Mouse (Mus musculus) liver, adult 2 months (tissue): ENCODE data around the gene Fndc3b. TPM values are rescaled to one million over a fixed set of nuclear protein-coding genes. Genes with fewer than 3 reads are reported as not detected.

ENCODE experiments used
- DNase-seq: peaks from one replicate; pipeline ENCODE4 v3.0.0-alpha.2; 2011; ENCODE audit warnings: low read depth, low spot score; ENCODE audit errors: extremely low read depth
- H3K27ac ChIP-seq: fragments of 200-500 bp; replicated peaks from 2 replicates; pipeline ENCODE4 v1.5.1; 2012; ENCODE audit warnings: low read depth, mild to moderate bottlenecking, control low read depth, inconsistent platforms, low read length; ENCODE audit not compliant: insufficient read depth
- H3K27me3 ChIP-seq: fragments of 200-500 bp; 2 replicates; pipeline ENCODE4 v1.6.1; 2012; ENCODE audit warnings: mild to moderate bottlenecking, moderate library complexity, low read length, inconsistent platforms; ENCODE audit not compliant: control insufficient read depth, insufficient read depth
- H3K36me3 ChIP-seq: fragments of 200-500 bp; 2 replicates; pipeline ENCODE4 v1.6.1; 2012; ENCODE audit warnings: low read length, inconsistent platforms; ENCODE audit not compliant: control insufficient read depth, insufficient read depth
- H3K4me1 ChIP-seq: fragments of 200-500 bp; 2 replicates; pipeline ENCODE4 v1.6.1; 2011; ENCODE audit warnings: low read length; ENCODE audit not compliant: control insufficient read depth, insufficient read depth
- H3K4me3 ChIP-seq: fragments of 200-500 bp; 2 replicates; pipeline ENCODE4 v1.5.1; 2011; ENCODE audit warnings: low read depth, mild to moderate bottlenecking, control low read depth, low read length, moderate library complexity; ENCODE audit not compliant: insufficient read depth
- H3K79me2 ChIP-seq: fragments of 200-500 bp; 2 replicates; pipeline ENCODE4 v1.6.1; 2012; ENCODE audit warnings: inconsistent platforms, mild to moderate bottlenecking, low read length, moderate library complexity; ENCODE audit not compliant: control insufficient read depth, insufficient read depth
- H3K9ac ChIP-seq: fragments of 200-500 bp; 2 replicates; pipeline ENCODE4 v1.6.1; 2012; ENCODE audit warnings: low read depth, mild to moderate bottlenecking, control low read depth, inconsistent platforms, low read length
- CTCF ChIP-seq: fragments of 200-500 bp; IDR thresholded peaks from 2 replicates; pipeline ENCODE4 v1.5.1; 2011; ENCODE audit warnings: low read depth, low read length, control low read depth
- POLR2A ChIP-seq: fragments of 200-500 bp; IDR thresholded peaks from 2 replicates; pipeline ENCODE4 v1.6.1; 2011; ENCODE audit warnings: low read length, control low read depth; ENCODE audit not compliant: insufficient read depth; ENCODE audit errors: extremely low read depth
- WGBS: fragments of 180-500 bp; shearing (Covaris S2); methylation state at CpG from one replicate; pipeline ENCODE4 v1.1.7; 2018; 5-methylcytosine and 5-hydroxymethylcytosine counted together
- polyA plus RNA-seq: library from polyadenylated mRNA; depleted of rRNA; stranded (reverse); fragments of >200 nt; gene quantifications from 2 replicates; pipeline ENCODE4 v1.2.3, GENCODE M21; 2012
- total RNA-seq: library from RNA; depleted of rRNA; stranded (reverse); fragments of >200 nt; gene quantifications from 2 replicates; pipeline ENCODE4 v1.2.3, GENCODE M21; 2014

The Fndc3b gene
- total and polyA plus RNA-seq, 2 experiments = 3.3 to 9.4 TPM

- Histone ChIP-seq H3K36me3 (peaks cover 20% of the 10 kb centered on the region), H3K79me2 (peaks cover 5% of the 10 kb centered on the region), H3K27me3 (no peaks in the 10 kb centered on the region), H3K4me1 (no peaks in the 10 kb centered on the region), H3K27ac (no peak overlapping the region), H3K9ac (no peak overlapping the region), H3K4me3 (no peak overlapping the region)
- 89% methylated on average over 3 of the region's 3 CpGs for WGBS
- TF ChIP-seq POLR2A = no peak
- TF ChIP-seq CTCF = no peak
- DNase-seq = no peak
These were observed 169.9 kb downstream of the Fndc3b start for GRCm38 (mm10) chr3:27541181-27541580.

- Histone ChIP-seq H3K9ac (no peak overlapping the region), H3K4me1 (no peaks in the 10 kb centered on the region), H3K27me3 (no peaks in the 10 kb centered on the region), H3K36me3 (peaks cover 21% of the 10 kb centered on the region), H3K27ac (no peak overlapping the region), H3K79me2 (no peaks in the 10 kb centered on the region; the same call in 1 of the 2 replicates), H3K4me3 (no peak overlapping the region)
- 96% methylated on average over 3 of the region's 3 CpGs for WGBS
- TF ChIP-seq POLR2A = no peak
- TF ChIP-seq CTCF = no peak
- no peak for DNase-seq
These were observed 176.9 kb downstream of the Fndc3b start for GRCm38 (mm10) chr3:27534208-27534607.

- Histone ChIP-seq H3K4me1 (no peaks in the 10 kb centered on the region), H3K4me3 (no peak overlapping the region), H3K36me3 (peaks cover 20% of the 10 kb centered on the region), H3K79me2 (no peaks in the 10 kb centered on the region; the same call in 1 of the 2 replicates), H3K27me3 (no peaks in the 10 kb centered on the region), H3K9ac (no peak overlapping the region), H3K27ac (no peak overlapping the region)
- TF ChIP-seq CTCF (no peak), POLR2A (no peak)
- DNase-seq = no peak
- 94% methylated on average over 4 of the region's 4 CpGs for WGBS
These were observed 177.4 kb downstream of the Fndc3b start for GRCm38 (mm10) chr3:27533721-27534120.

- Histone ChIP-seq H3K27me3 (no peaks in the 10 kb centered on the region), H3K4me1 (no peaks in the 10 kb centered on the region), H3K79me2 (no peaks in the 10 kb centered on the region; the same call in 1 of the 2 replicates), H3K4me3 (no peak overlapping the region), H3K36me3 (peaks cover 12% of the 10 kb centered on the region), H3K27ac (no peak overlapping the region), H3K9ac (no peak overlapping the region)
- WGBS = 75% methylated on average over 4 of the region's 4 CpGs
- TF ChIP-seq POLR2A (no peak), CTCF (no peak)
- no peak for DNase-seq
These were observed 179.1 kb downstream of the Fndc3b start for GRCm38 (mm10) chr3:27531993-27532392.

- H3K4me3 ChIP-seq = no peak overlapping the region
- no peaks in the 10 kb centered on the region for H3K27me3 ChIP-seq
- no peaks in the 10 kb centered on the region; the same call in 1 of the 2 replicates for H3K79me2 ChIP-seq
- H3K4me1 ChIP-seq = no peaks in the 10 kb centered on the region
- H3K27ac ChIP-seq = no peak overlapping the region
- H3K9ac ChIP-seq = no peak overlapping the region
- 90% methylated on average over 7 of the region's 7 CpGs for WGBS
- DNase-seq = no peak
- TF ChIP-seq CTCF = no peak
- no peak for TF ChIP-seq POLR2A
- H3K36me3 ChIP-seq = peaks cover 10% of the 10 kb centered on the region
These were observed 180.7 kb downstream of the Fndc3b start for GRCm38 (mm10) chr3:27530370-27530769.

DNA sequence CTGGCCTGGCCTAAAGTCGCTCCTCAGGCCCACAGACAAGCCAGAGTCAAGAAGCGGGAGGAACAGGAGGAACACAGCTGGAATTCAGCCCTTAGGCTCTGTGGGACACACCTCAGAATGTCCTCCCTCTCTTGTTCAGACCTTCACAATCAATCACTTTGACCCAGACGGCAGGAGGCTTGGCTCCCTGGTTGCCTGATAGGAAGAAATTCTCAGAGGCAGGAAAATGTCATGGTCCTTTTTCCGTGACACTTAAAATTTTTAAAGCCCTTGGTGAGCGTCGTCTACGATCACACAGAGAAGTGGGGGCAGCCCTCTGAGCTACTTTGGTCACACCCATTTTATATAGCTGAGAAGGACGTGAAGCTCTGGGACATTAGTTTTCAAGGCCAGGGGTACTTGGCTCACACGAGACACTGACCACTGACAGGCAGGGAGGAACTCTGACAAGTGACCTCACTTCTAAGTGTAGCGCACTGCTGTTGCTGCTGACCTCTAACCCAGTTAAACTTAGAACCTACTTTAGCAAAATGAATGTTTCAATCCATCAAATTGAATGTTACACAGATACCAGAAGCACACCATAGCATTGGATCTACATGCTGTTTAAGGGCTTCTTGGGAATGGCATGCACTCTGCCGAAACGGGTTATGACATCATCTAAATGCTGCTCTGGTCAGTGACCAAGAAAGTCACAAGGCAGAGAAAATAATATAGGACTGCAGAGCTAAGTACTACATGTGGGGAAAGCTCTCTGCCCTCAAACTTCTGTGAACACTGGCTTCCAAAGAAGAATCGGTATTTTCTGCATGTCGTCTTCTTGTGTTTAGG lies 181.7 kb downstream of the Fndc3b start:
- TF ChIP-seq CTCF = no peak
- no peak for TF ChIP-seq POLR2A
- Histone ChIP-seq H3K27ac (no peak overlapping the region), H3K27me3 (no peaks in the 10 kb centered on the region), H3K9ac (no peak overlapping the region), H3K4me3 (no peak overlapping the region), H3K36me3 (peaks cover 10% of the 10 kb centered on the region), H3K4me1 (no peaks in the 10 kb centered on the region), H3K79me2 (no peaks in the 10 kb centered on the region; the same call in 1 of the 2 replicates)
- 87% methylated on average over 14 of the region's 14 CpGs for WGBS
- no peak for DNase-seq
